9 mouse cellular contexts compared by ENCODE assay signal in genomic region chrX:163908003-163908336, GRCm38 (mm10). TPM values are rescaled to one million over a fixed set of nuclear protein-coding genes. Genes with fewer than 3 reads are reported as not detected.
DNase-seq lines count a peak whose midpoint lies in the region; ATAC-seq lines count a peak whose summit lies in the region.
"Had no signal": no experiment of that assay in that cellular context is flagged by ENCODE, and none has a peak within 500 bp of the region (broad histone marks: within the 10 kb centered on the region; RNA-seq: fewer than 3 reads in every experiment).

No protein-coding gene starts in this region.

- WGBS in neural tube, embryonic 11.5 days = 27% methylated on average over 8 of the region's 8 CpGs
- WGBS in forebrain, embryonic 11.5 days = 26% methylated on average over 8 of the region's 8 CpGs
- WGBS in liver, embryonic 13.5 days (ENCODE audit: insufficient replicate concordance) = 18% methylated on average over 8 of the region's 8 CpGs
- 27% methylated on average over 8 of the region's 8 CpGs for WGBS in stomach, embryonic 15.5 days

- no peaks in the 10 kb centered on the region for H3K27me3 ChIP-seq in neural tube, embryonic 11.5 days (ENCODE audit: control insufficient read depth, insufficient read depth, low read length)
- peaks cover 2% of the 10 kb centered on the region; the same call in 1 of the 2 replicates for H3K27me3 ChIP-seq in forebrain, embryonic 11.5 days (ENCODE audit: control insufficient read depth, insufficient read depth, low read length)
- H3K27me3 ChIP-seq in liver, embryonic 13.5 days = peaks cover 15% of the 10 kb centered on the region; the same call in 1 of the 2 replicates
- H3K27me3 ChIP-seq in stomach, embryonic 15.5 days (replicated peaks) = no peaks in the 10 kb centered on the region

- peak overlapping the region; percentile 67; the same call in 1 of the 2 replicates for H3K27ac ChIP-seq in neural tube, embryonic 11.5 days (ENCODE audit: low read depth, low read length)
- H3K27ac ChIP-seq in forebrain, embryonic 11.5 days (ENCODE audit: low read depth, low read length) = peak overlapping the region; percentile 75; the same call in 1 of the 2 replicates
- peak overlapping the region; percentile 72; the same call in 1 of the 2 replicates for H3K27ac ChIP-seq in liver, embryonic 13.5 days
- no peak overlapping the region; the same call in 1 of the 2 replicates for H3K27ac ChIP-seq in stomach, embryonic 15.5 days

- H3K4me3 ChIP-seq in neural tube, embryonic 11.5 days (ENCODE audit: low read depth, low read length) = peak overlapping the region; percentile 48
- H3K4me3 ChIP-seq in forebrain, embryonic 11.5 days (ENCODE audit: low read depth, low read length) = peak overlapping the region; percentile 53
- peak overlapping the region; percentile 72 for H3K4me3 ChIP-seq in liver, embryonic 13.5 days (replicated peaks)
- peak overlapping the region; percentile 62 for H3K4me3 ChIP-seq in stomach, embryonic 15.5 days (replicated peaks)

- no peaks in the 10 kb centered on the region for H3K36me3 ChIP-seq in neural tube, embryonic 11.5 days (ENCODE audit: control insufficient read depth, insufficient read depth, low read length)
- no peaks in the 10 kb centered on the region for H3K36me3 ChIP-seq in forebrain, embryonic 11.5 days (ENCODE audit: control insufficient read depth, insufficient read depth, low read length)
- H3K36me3 ChIP-seq in liver, embryonic 13.5 days = no peaks in the 10 kb centered on the region
- H3K36me3 ChIP-seq in stomach, embryonic 15.5 days = no peaks in the 10 kb centered on the region

- no peaks in the 10 kb centered on the region for H3K9me3 ChIP-seq in neural tube, embryonic 11.5 days (ENCODE audit: control insufficient read depth, low read length)
- no peaks in the 10 kb centered on the region for H3K9me3 ChIP-seq in forebrain, embryonic 11.5 days (ENCODE audit: control insufficient read depth, low read length)
- no peaks in the 10 kb centered on the region for H3K9me3 ChIP-seq in liver, embryonic 13.5 days (replicated peaks)
- no peaks in the 10 kb centered on the region for H3K9me3 ChIP-seq in stomach, embryonic 15.5 days

- peak overlapping the region; percentile 50 for H3K9ac ChIP-seq in neural tube, embryonic 11.5 days (ENCODE audit: low read length)
- H3K9ac ChIP-seq in forebrain, embryonic 11.5 days (ENCODE audit: low read length) = peak overlapping the region; percentile 53
- H3K9ac ChIP-seq in liver, embryonic 13.5 days = peak overlapping the region; percentile 77
- no peak overlapping the region for H3K9ac ChIP-seq in stomach, embryonic 15.5 days

- DNase-seq in neural tube, embryonic 11.5 days (ENCODE audit: low spot score) = peak; percentile 10
- DNase-seq in neural tube, embryonic 10.5 days (ENCODE audit: extremely low spot score, low spot score) = no peak
- no peak for DNase-seq in forebrain, embryonic 11.5 days (ENCODE audit: low spot score)
- no peak for DNase-seq in liver, embryonic 13.5 days
- DNase-seq in kidney, adult 11 months = no peak
- DNase-seq in embryo, embryonic 10 days (ENCODE audit: low spot score) = no peak
- no peak for DNase-seq in c-Kit-positive CD71-positive TER-119-positive erythroid progenitor cells, embryonic 14.5 days (ENCODE audit: low spot score)
- DNase-seq: retina, postnatal 1 day had no signal

- H3K4me2 ChIP-seq in neural tube, embryonic 11.5 days (ENCODE audit: low read depth) = peak overlapping the region; percentile 46
- peak overlapping the region; percentile 40; the same call in 1 of the 2 replicates for H3K4me2 ChIP-seq in forebrain, embryonic 11.5 days (ENCODE audit: low read depth, low read length, severe bottlenecking)
- H3K4me2 ChIP-seq in liver, embryonic 13.5 days = peak overlapping the region; percentile 91
- H3K4me2 ChIP-seq in stomach, embryonic 15.5 days = peak overlapping the region; percentile 49

- no peaks in the 10 kb centered on the region for H3K4me1 ChIP-seq in neural tube, embryonic 11.5 days (ENCODE audit: control insufficient read depth, insufficient read depth, low read length)
- no peaks in the 10 kb centered on the region for H3K4me1 ChIP-seq in forebrain, embryonic 11.5 days (replicated peaks; ENCODE audit: control insufficient read depth, insufficient read depth, low read length)
- H3K4me1 ChIP-seq in liver, embryonic 13.5 days (replicated peaks) = 0 out of 2 replicates have a peak, but pooled peaks cover 4% of the 10 kb centered on the region
- no peaks in the 10 kb centered on the region for H3K4me1 ChIP-seq in stomach, embryonic 15.5 days

- no peak for ATAC-seq in neural tube, embryonic 11.5 days (ENCODE audit: insufficient read depth, low FRiP score, low TSS enrichment)
- ATAC-seq in forebrain, embryonic 11.5 days (replicated peaks; ENCODE audit: low FRiP score) = no peak
- ATAC-seq in liver, embryonic 13.5 days (ENCODE audit: low read depth) = no peak
- ATAC-seq in stomach, embryonic 15.5 days (ENCODE audit: insufficient read depth, low FRiP score, low read depth) = no peak

RNA-seq across cellular contexts. Expression of gene Ap1s2, which starts 0.8 kb away (rescaled TPM):
- 44.0 and 46.3 TPM in 2 replicates for polyA plus RNA-seq in neural tube, embryonic 11.5 days (2014; fragmentation: Nextera tagmentation; extraction: Ambion mirVana)
- 34.5 and 37.4 TPM in 2 replicates for polyA plus RNA-seq in forebrain, embryonic 11.5 days (2014; fragmentation: Nextera tagmentation; extraction: Ambion mirVana)
- polyA plus RNA-seq in liver, embryonic 13.5 days (2015; fragmentation: Nextera tagmentation; extraction: Ambion mirVana) = 4.3 and 4.8 TPM in 2 replicates
- polyA plus RNA-seq in stomach, embryonic 15.5 days (2015; fragmentation: Nextera tagmentation; extraction: Ambion mirVana) = 22.5 and 23.5 TPM in 2 replicates

RNA-seq across cellular contexts. Expression of gene Zrsr2, which starts 50.5 kb away (rescaled TPM):
- 45.6 and 49.2 TPM in 2 replicates for polyA plus RNA-seq in neural tube, embryonic 11.5 days (2014; fragmentation: Nextera tagmentation; extraction: Ambion mirVana)
- polyA plus RNA-seq in forebrain, embryonic 11.5 days (2014; fragmentation: Nextera tagmentation; extraction: Ambion mirVana) = 49.2 and 60.6 TPM in 2 replicates
- polyA plus RNA-seq in liver, embryonic 13.5 days (2015; fragmentation: Nextera tagmentation; extraction: Ambion mirVana) = 18.9 and 23.1 TPM in 2 replicates
- polyA plus RNA-seq in stomach, embryonic 15.5 days (2015; fragmentation: Nextera tagmentation; extraction: Ambion mirVana) = 47.8 and 55.0 TPM in 2 replicates

Comparison
In these comparisons a context has a peak if more than half of its experiments do, and no peak if none do; other contexts are left out.
1. H3K4me2 ChIP-seq: peak in every context shown above with its lines; median percentile 91 in liver, embryonic 13.5 days; 49 in stomach, embryonic 15.5 days; 46 in neural tube, embryonic 11.5 days; 40 in forebrain, embryonic 11.5 days.